Mouse (Mus musculus) kidney, adult 11 months (tissue): Measurements from ENCODE around the gene Platr17.
"Not testable (repeated sequence)": the region's sequence is repeated elsewhere in the genome, so short reads cannot be mapped to it uniquely, and the experiment has no call there.

Source experiments
- DNase-seq: peaks from one replicate; pipeline ENCODE4 v3.0.0; 2022

Gene Platr17

GRCm38 (mm10) chr17:33904835-33905234 lies at the start of gene Platr17:
Gene Platr17, plus strand, starts transcription at chr17:33905135.
- not testable (repeated sequence) for DNase-seq

- DNase-seq: no peak
Observed at GRCm38 (mm10) chr17:33857816-33858215, 47.1 kb upstream of the Platr17 start.

GRCm38 (mm10) chr17:33865330-33866030 lies 39.5 kb upstream of the Platr17 start:
- peak; percentile 34 for DNase-seq

GRCm38 (mm10) chr17:33873537-33873936 lies 31.4 kb upstream of the Platr17 start, which contains the start of gene Gm7029:
Gene Gm7029, plus strand, starts transcription at chr17:33873837.
- DNase-seq: not testable (repeated sequence)

GRCm38 (mm10) chr17:33874411-33874810 lies 30.5 kb upstream of the Platr17 start:
- DNase-seq: no peak

- DNase-seq: not testable (repeated sequence)
Observed at GRCm38 (mm10) chr17:33875797-33876196, 29.1 kb upstream of the Platr17 start.

- DNase-seq: not testable (repeated sequence)
Observed at GRCm38 (mm10) chr17:33884320-33884719, 20.6 kb upstream of the Platr17 start.

GRCm38 (mm10) chr17:33887802-33888201 lies 17.1 kb upstream of the Platr17 start:
- peak; percentile 44 for DNase-seq

GRCm38 (mm10) chr17:33888230-33888629 lies 16.7 kb upstream of the Platr17 start:
- DNase-seq: not testable (repeated sequence)

- DNase-seq: not testable (repeated sequence)
Observed at GRCm38 (mm10) chr17:33889941-33890532, 14.9 kb upstream of the Platr17 start.

- DNase-seq: peak; percentile 100
Observed at GRCm38 (mm10) chr17:33890533-33891059, 14.3 kb upstream of the Platr17 start, which contains the start of gene Kifc1. Gene Kifc1, minus strand, starts transcription at chr17:33890661.

- DNase-seq: no peak
Observed at GRCm38 (mm10) chr17:33891357-33891756, 13.6 kb upstream of the Platr17 start.

- not testable (repeated sequence) for DNase-seq
Observed at GRCm38 (mm10) chr17:33891892-33892291, 13.0 kb upstream of the Platr17 start.

GRCm38 (mm10) chr17:33892429-33892828 lies 12.5 kb upstream of the Platr17 start:
- no peak for DNase-seq

- not testable (repeated sequence) for DNase-seq
Observed at GRCm38 (mm10) chr17:33893011-33893410, 11.9 kb upstream of the Platr17 start.

- no peak for DNase-seq
Observed at GRCm38 (mm10) chr17:33897114-33897794, 7.7 kb upstream of the Platr17 start.

- DNase-seq: not testable (repeated sequence)
Observed at GRCm38 (mm10) chr17:33898193-33898592, 6.7 kb upstream of the Platr17 start.

- DNase-seq: no peak
Observed at GRCm38 (mm10) chr17:33899642-33900041, 5.3 kb upstream of the Platr17 start.

GRCm38 (mm10) chr17:33900281-33900988 lies 4.5 kb upstream of the Platr17 start:
- DNase-seq: no peak

GRCm38 (mm10) chr17:33900989-33901314 lies 4.0 kb upstream of the Platr17 start:
- DNase-seq: no peak

GRCm38 (mm10) chr17:33901653-33902052 lies 3.3 kb upstream of the Platr17 start:
- DNase-seq: no peak

- DNase-seq: no peak
Observed at GRCm38 (mm10) chr17:33902079-33902478, 2.9 kb upstream of the Platr17 start.

GRCm38 (mm10) chr17:33902491-33902890 lies 2.4 kb upstream of the Platr17 start:
- DNase-seq: no peak
